Mouse (Mus musculus) frontal cortex, postnatal 25 days (tissue): Measurements from ENCODE around the gene Ccdc114.

Experiments used
- DNase-seq, 2 experiments: peaks; one replicate each; pipeline ENCODE4 v3.0.0; 2022; ENCODE audit warnings: low spot score in 2 of 2

Ccdc114 gene

GRCm38 (mm10) chr7:45981612-45982011 lies 57.7 kb downstream of the Ccdc114 start:
- no peak for DNase-seq

GRCm38 (mm10) chr7:45986893-45987292 lies 63.0 kb downstream of the Ccdc114 start:
- no peak for DNase-seq

DNA sequence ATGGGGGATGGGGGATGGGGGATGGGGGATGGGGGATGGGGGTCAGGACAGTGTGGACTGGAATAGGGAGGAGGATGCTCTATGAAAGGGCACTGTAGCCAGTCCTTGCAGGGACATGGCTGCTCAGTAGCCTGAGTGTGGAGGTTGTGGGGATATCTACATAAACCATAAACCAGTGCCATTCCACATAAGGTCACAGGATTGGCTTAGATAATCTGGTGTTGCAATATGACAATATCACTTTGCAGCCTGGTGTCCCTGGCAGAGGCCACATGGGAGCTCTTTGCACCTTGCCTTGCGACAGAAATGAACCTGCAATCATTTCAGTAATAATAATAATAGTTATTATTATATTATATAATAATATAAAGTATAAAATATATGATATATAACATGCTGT lies 64.5 kb downstream of the Ccdc114 start:
- no peak for DNase-seq

DNA sequence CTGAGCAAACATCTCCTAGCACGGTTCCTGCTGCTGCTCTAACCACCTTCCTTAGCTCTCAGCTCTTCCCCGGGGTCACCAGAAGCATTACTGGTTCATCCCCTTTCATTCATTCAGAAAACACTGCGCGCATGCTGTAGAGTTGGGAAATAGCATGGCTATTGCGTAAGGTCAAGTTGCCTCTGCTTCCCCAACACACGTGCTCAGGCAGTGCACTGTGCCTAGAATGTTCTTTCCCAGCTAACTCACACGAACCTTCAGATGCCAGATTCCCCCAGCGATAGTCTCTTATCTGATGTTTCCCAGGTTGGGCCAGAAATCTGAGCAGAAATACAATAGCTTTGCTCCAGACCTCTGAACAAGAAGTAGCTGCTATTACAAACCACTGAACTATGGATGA lies 68.6 kb downstream of the Ccdc114 start:
- no peak for DNase-seq
